In genomic region chr2:75114375-75114774, GRCm38 (mm10) we compare ENCODE assay signal across 17 mouse cellular contexts.
DNase-seq lines count a peak whose midpoint lies in the region; ATAC-seq and TF ChIP-seq lines count a peak whose summit lies in the region.
"Had no signal": no experiment of that assay in that cellular context is flagged by ENCODE, and none has a peak within 500 bp of the region (broad histone marks: within the 10 kb centered on the region; RNA-seq: fewer than 3 reads in every experiment).

No protein-coding gene starts in this region.

- CTCF ChIA-PET in Patski (lab: Charles Lee) = interaction anchor here (2.2 kb wide), 1 partner anchor 37 kb away, joined by 7 read pairs; no protein-coding TSS in a partner anchor

- no peak overlapping the region for H3K4me2 ChIP-seq in heart, embryonic 12.5 days
- no peak overlapping the region for H3K4me2 ChIP-seq in midbrain, embryonic 13.5 days (replicated peaks)
- H3K4me2 ChIP-seq: forebrain, embryonic 15.5 days; hindbrain, embryonic 14.5 days; intestine, embryonic 15.5 days; liver, embryonic 15.5 days had no signal

- WGBS in heart, embryonic 12.5 days = 35% methylated on average over 6 of the region's 6 CpGs
- WGBS in midbrain, embryonic 13.5 days = 60% methylated on average over 6 of the region's 6 CpGs
- 75% methylated on average over 6 of the region's 6 CpGs for WGBS in midbrain, embryonic 10.5 days

- TF ChIP-seq CTCF in Patski (IDR thresholded peaks at IDR 0.05) = no peak
- no peak for TF ChIP-seq CTCF in brain, embryonic 14.5 days (IDR thresholded peaks at IDR 0.05; ENCODE audit: borderline replicate concordance, extremely low read depth, insufficient read depth, insufficient read length)

- H3K4me1 ChIP-seq in heart, embryonic 12.5 days (replicated peaks) = peaks cover 4% of the 10 kb centered on the region
- H3K4me1 ChIP-seq in midbrain, embryonic 13.5 days (replicated peaks) = 0 out of 2 replicates have a peak, but pooled peaks cover 4% of the 10 kb centered on the region
- H3K4me1 ChIP-seq in midbrain, embryonic 10.5 days = no peaks in the 10 kb centered on the region
- H3K4me1 ChIP-seq: intestine, embryonic 15.5 days; liver, embryonic 15.5 days; megakaryocyte, embryonic 14.5 days had no signal

- no peak for TF ChIP-seq POLR2A in brain, embryonic 14.5 days (IDR thresholded peaks at IDR 0.05; ENCODE audit: borderline replicate concordance, extremely low read depth, insufficient read depth, insufficient read length, poor library complexity, severe bottlenecking)

- no peak overlapping the region for H3K27ac ChIP-seq in heart, embryonic 12.5 days (ENCODE audit: poor library complexity, severe bottlenecking)
- no peak overlapping the region for H3K27ac ChIP-seq in midbrain, embryonic 13.5 days
- H3K27ac ChIP-seq in midbrain, embryonic 10.5 days (replicated peaks) = no peak overlapping the region
- H3K27ac ChIP-seq: forebrain, embryonic 15.5 days; hindbrain, embryonic 14.5 days; intestine, embryonic 15.5 days; liver, embryonic 15.5 days had no signal

- in situ Hi-C loops in Patski (cut with MboI; ENCODE audit: low pct_unique_long_range_greater_than_20kb) = no loop called here

- H3K9ac ChIP-seq in heart, embryonic 12.5 days = no peak overlapping the region
- no peak overlapping the region for H3K9ac ChIP-seq in midbrain, embryonic 13.5 days (replicated peaks)
- H3K9ac ChIP-seq: forebrain, embryonic 15.5 days; hindbrain, embryonic 14.5 days; intestine, embryonic 15.5 days; liver, embryonic 15.5 days had no signal

- ATAC-seq in heart, embryonic 12.5 days (ENCODE audit: insufficient number of reproducible peaks, low FRiP score) = 0 out of 2 replicates have a peak, but pooled peaks have one; percentile 36
- ATAC-seq in midbrain, embryonic 13.5 days = 0 out of 2 replicates have a peak, but pooled peaks have one; percentile 34
- peak; percentile 93 for ATAC-seq in Patski
- no peak for ATAC-seq in erythroid progenitor cell, adult 5-6 weeks (replicated peaks; ENCODE audit: low FRiP score, poor library complexity, severe bottlenecking)
- ATAC-seq: CD4-positive, CD25-positive, alpha-beta regulatory T cell, adult 4 months; forebrain, embryonic 15.5 days; intestine, embryonic 15.5 days had no signal

- POLR2A ChIA-PET in Patski (lab: Charles Lee) = no interaction called here

- H3K36me3 ChIP-seq in heart, embryonic 12.5 days = no peaks in the 10 kb centered on the region
- H3K36me3 ChIP-seq in midbrain, embryonic 13.5 days = no peaks in the 10 kb centered on the region
- H3K36me3 ChIP-seq in midbrain, embryonic 10.5 days = no peaks in the 10 kb centered on the region
- H3K36me3 ChIP-seq: forebrain, embryonic 15.5 days; intestine, embryonic 15.5 days; liver, embryonic 15.5 days had no signal

- H3K27me3 ChIP-seq in heart, embryonic 12.5 days (replicated peaks) = peaks cover 4% of the 10 kb centered on the region; the same call in 1 of the 2 replicates
- H3K27me3 ChIP-seq in midbrain, embryonic 13.5 days = no peaks in the 10 kb centered on the region
- no peaks in the 10 kb centered on the region for H3K27me3 ChIP-seq in midbrain, embryonic 10.5 days (ENCODE audit: low read depth, poor library complexity, severe bottlenecking)
- peaks cover 6% of the 10 kb centered on the region for H3K27me3 ChIP-seq in Patski
- H3K27me3 ChIP-seq: forebrain, embryonic 15.5 days; intestine, embryonic 15.5 days; liver, embryonic 15.5 days; megakaryocyte, embryonic 14.5 days had no signal

- DNase-seq in heart, postnatal 36 days = no peak
- no peak for DNase-seq in midbrain, embryonic 10.5 days (ENCODE audit: low spot score)
- DNase-seq in Patski (ENCODE audit: low read depth, low spot score) = peak; percentile 20
- DNase-seq in brain, embryonic 14.5 days (ENCODE audit: low read depth) = peak; percentile 66
- DNase-seq in spleen, postnatal 10 days (ENCODE audit: low spot score in 2 of 2) = no peak
- DNase-seq: cerebellum, adult 18-20 months; kidney, postnatal 14 days; lung, postnatal 10 days had no signal

- H3K9me3 ChIP-seq in heart, embryonic 12.5 days (replicated peaks) = no peaks in the 10 kb centered on the region
- no peaks in the 10 kb centered on the region for H3K9me3 ChIP-seq in midbrain, embryonic 13.5 days
- 0 out of 2 replicates have a peak, but pooled peaks cover 3% of the 10 kb centered on the region for H3K9me3 ChIP-seq in midbrain, embryonic 10.5 days (replicated peaks)
- H3K9me3 ChIP-seq: forebrain, embryonic 15.5 days; intestine, embryonic 15.5 days; liver, embryonic 15.5 days had no signal

- intact Hi-C loops in heart, postnatal 36 days (cut with DNase I) = no loop called here

- H3K4me3 ChIP-seq in heart, embryonic 12.5 days = no peak overlapping the region
- H3K4me3 ChIP-seq in midbrain, embryonic 13.5 days (replicated peaks) = no peak overlapping the region
- no peak overlapping the region for H3K4me3 ChIP-seq in midbrain, embryonic 10.5 days
- H3K4me3 ChIP-seq: forebrain, embryonic 15.5 days; intestine, embryonic 15.5 days; liver, embryonic 15.5 days; megakaryocyte, embryonic 14.5 days had no signal

Comparison
In these comparisons a context has a peak if more than half of its experiments do, and no peak if none do; other contexts are left out.
1. DNase-seq: peak in Patski (single experiment) and brain, embryonic 14.5 days (single experiment); none in heart, postnatal 36 days (0 of 2), midbrain, embryonic 10.5 days (single experiment) and spleen, postnatal 10 days (0 of 2).